Mouse (Mus musculus): ENCODE measurements at regions not wholly inside any gene's neighbourhood (a gene's known extent, or its start where the extent isn't known, plus 50 kb on each side); places are given as distances from the start of the nearest gene placed in this dataset.
A peak's percentile ranks its signal among the peaks of the same experiment; 100 is the strongest.

DNA sequence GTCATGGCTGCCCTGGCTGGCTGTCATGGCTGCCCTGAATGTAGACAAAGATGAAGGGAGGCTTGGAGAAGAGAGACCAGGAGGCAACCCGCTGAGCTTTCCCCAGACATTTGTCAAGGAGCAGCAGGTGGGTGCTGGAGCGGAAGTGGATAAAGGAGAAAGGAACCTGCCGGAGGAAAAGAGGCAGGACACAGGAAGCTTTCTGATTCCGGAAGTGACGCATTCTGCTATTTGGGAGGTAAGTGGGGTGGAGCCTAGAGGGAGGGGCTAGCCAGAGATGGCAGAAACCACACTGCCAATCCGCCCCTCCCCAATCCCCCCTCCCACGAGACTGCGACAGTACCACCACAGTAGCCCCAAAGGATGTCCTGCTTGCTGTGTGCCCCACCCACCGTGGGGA is 80.1 kb downstream of the Gm572 start:
- no peak for DNase-seq

- no peak for DNase-seq
Measured at GRCm38 (mm10) chr4:148723934-148724719, 80.1 kb upstream of the Casz1 start.

DNA sequence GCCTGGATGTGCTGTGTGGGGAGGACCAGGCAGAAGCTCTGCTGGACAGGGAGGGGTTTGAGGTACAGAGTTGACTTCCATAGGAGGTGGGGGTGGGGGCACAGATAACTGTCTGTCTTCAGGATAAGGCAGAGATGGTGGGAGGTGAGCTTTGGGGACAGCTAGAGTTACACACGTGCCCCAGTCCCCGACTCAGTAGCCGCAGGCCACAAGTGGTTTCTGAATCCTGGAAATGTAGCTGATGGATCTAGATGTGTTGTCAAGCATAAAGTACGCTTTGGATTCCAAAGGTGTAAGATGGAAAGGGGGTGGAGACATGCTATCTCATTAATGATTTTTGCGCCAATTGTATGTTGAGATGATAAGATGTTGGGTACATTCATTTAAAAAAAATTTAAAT is 75.4 kb upstream of the Casz1 start:
- no peak for DNase-seq

GRCm38 (mm10) chr4:148731586-148731985 is 72.6 kb upstream of the Casz1 start:
- DNase-seq = no peak

DNA sequence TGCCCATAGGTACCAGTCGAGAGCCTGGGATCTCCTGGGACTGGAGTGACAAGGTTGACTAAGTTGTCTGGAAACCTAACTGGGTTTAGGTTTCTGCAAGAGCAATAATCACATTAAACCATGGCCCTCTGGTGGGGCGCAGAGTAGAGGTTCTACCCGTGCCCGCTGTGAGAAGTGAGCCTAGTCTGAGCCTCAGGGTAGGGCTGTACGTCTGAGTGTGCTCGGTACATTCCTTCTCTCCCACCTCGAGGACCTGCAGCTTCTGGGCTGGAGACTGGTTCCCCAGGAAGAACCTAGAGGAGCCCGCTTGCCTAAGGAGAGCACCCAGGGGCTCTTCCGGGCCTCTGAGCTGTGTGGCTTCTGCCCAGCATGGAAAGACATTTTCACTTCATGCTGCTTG is 70.2 kb upstream of the Casz1 start:
- DNase-seq = no peak

DNA sequence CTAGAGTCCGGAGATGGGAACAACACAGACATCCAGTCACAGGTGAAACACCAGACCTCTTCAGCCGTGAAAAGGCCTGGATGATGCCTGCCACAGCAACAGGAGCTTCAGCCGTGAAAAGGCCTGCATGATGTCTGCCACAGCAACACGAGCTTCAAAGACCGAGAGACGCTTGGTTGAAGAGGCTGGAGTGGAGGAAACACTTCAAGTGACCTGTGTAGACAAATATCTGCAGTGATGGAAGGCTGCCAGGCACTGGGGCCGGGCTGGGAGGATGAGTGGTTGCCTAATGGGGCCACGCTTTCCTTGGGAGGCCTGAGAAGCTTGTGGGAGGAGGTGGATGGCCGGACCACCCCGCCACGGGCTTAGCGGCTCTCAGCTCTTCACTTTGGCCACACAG is 69.7 kb upstream of the Casz1 start:
- no peak for DNase-seq

DNA sequence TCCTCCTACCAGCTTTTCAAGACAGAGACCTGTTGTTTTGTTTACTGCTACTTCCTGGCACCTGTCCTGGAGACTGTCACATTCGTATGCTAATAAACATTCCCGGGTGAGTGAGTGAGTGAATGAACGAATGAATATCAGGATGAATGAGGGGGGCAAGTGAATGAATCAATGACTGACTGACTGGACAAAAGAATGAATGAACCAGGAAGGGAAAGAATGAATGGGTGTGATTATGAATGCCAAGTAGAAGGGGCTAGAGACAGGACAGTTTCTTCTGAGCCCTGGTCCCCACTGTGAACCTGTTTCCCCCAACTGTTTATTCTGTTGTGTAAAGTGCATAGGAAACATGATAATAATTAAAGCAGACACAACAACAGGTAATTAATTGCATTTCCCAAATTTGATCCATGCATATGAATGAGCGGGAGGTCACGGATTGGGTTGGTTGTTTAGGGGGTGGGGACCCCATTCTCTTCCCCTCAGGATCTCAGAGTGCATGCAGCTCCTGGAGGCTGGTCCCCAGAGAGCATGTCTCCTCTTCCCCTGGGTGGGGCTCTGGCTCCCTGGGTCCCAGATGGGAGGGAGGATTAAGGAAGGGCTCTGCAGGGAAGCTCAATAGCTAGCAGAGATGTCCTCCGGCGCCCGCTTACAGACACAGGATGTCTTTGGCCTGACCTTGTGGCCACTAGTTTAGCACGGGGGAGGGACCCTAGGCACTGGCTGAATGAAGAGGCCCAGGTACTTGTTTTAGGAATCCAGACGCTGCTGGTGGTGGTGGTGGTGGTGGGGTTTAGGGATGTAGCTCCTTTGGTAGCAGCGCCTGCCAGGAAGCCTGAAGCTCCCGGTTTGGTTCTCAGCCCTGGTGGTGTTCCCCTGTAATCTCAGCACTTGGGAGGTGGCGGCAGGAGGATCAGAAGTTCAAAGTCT is 65.4 kb upstream of the Casz1 start:
- no peak for DNase-seq

- DNase-seq = peak; percentile 83
Measured at GRCm38 (mm10) chr4:148742549-148743413, 61.4 kb upstream of the Casz1 start.

- DNase-seq = no peak
Measured at GRCm38 (mm10) chr4:148743414-148743844, 60.8 kb upstream of the Casz1 start.

DNA sequence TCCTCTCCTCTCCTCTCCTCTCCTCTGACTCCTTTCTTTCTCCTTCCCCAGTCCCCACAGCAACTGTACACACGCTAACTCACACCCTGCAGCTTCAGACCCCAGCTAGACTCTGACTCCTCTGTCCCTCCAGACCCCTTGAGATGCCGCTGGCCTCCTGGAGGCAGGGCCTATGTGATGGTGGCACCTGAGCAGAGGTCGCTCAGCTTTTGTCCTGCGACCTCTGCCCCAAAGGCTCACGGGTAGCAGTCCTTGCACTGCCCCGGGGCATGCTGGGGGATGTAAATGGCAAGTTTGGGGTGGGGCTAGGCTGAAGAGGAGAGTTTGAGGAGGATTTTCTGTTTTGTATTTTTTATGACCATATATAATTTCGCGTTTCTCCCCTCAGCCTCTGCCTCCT is 60.2 kb upstream of the Casz1 start:
- no peak for DNase-seq

DNA sequence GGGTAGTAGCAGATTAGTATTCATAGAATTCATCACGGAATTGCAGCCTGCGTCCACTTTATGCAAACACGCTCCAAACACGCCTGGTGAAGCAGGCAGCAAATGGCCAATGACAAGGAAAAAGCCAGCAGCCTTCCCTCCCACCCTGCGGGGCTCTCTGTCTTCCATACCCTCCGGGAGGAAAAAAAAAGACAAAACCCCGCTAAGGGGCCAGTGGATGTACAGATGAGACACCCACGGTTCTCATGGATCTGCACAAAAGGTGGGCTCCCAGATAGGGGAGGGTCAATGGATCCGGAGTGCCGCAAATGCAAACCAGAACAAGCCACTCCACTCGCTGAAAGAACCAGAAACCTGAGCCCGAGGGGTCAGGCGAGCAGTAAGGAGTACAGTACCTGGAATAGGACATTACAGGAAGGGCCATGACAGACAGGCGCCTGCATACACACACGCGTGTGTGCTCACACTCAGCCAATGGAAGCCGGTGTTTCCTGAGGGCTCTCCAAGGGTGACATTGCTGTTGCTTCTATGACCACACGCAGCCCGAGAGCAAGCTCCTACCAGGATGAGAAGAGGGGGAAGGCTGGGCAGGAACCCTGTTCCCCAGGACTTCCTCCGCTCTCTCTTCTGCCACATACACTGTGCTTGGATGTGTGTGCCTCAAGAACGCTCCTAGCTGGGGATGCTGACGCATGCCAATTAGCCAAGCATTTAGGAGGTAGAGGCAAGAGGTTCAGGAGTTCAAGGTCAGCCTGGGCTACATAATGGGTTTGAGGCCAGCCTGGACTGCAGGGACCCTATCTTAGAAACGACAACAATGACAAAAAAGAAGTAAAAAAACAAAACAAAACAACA is 57.5 kb upstream of the Casz1 start:
- no peak for DNase-seq

DNA sequence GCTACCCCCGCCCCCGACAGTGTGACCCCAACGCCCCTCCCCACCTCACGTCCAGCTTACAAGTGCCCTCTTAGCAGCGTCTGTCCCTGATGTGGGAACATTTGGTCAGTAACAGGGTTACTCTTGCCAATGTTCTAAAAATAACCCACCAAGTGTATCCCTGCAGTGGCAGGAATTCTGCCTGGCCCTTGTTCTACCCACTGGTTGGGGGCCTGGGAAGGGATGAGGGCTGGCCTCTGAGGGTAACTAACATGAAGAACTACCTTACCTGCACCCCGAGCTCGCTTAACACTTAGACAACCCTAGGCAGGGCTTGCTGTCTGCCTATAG is 56.9 kb upstream of the Casz1 start:
- DNase-seq = no peak

DNA sequence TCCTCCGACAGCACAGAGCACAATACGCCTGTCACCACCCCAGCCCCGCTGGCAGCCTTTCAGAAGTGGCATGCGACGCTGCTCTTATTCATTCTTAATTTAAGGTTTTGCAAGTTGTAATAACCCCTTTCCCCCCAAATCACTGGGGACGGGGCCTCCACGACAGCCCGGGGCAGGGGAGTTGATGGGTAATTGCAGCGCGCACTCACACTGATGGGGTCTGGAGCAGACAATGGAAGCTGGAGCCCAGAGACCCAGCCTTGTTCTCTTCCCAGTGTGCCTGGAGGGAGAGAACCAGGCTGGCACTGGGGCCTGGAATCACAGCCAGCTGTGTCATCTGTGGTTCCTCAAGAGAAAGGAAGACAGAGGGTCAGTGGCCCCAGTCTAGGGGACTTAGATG is 54.2 kb upstream of the Casz1 start:
- DNase-seq = no peak

- no peak for DNase-seq
Measured at GRCm38 (mm10) chr4:148751591-148751990, 52.6 kb upstream of the Casz1 start.

DNA sequence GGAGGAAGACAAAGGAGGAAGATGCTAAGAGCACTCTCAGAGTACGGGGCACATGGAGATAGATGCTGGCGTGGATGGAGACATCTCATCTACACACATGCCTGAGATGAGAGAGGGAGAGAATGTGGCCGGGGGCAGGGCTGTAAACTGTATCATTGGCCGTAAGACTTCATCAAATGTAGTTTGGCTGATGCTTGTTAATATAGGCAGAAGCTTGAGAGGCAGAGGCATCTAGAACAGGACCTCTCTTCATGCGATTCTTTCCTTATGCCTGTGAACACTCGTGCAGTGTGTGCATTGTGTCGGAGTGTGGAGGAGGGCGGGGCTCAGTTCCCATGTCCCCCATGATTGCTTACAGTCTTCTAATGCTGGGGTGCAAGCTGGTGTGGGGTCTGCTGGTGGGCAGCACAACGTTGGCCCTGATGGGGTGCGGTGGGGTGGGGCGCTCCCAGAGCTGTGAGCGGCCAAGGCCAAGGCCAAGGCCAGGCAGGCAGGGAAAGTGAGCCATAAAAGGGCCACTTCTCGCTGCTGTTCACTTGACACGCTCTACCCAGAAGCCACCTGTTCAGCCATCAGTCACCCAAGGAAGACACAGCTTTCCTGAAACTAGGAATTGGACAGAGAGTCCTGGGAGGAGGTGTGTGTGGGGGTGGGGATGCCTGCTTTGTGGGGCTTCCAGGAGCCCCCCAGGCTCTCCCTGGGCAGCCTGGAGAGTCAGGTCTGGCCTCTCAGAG is 51.7 kb upstream of the Casz1 start:
- no peak for DNase-seq

GRCm38 (mm10) chr4:148753143-148753798 is 51.0 kb upstream of the Casz1 start:
- no peak for DNase-seq

GRCm38 (mm10) chr4:148753849-148754248 is 50.4 kb upstream of the Casz1 start:
- DNase-seq = no peak
